Mouse (Mus musculus): ENCODE measurements around the gene Slc25a12.

- TF ChIP-seq GATA1 (IDR thresholded peaks at IDR 0.05; ENCODE audit: low read length) = no peak
- no peak for TF ChIP-seq TAL1 (IDR thresholded peaks at IDR 0.05; ENCODE audit: low read length)
Observed at GRCm38 (mm10) chr2:71245416-71245815, 122.1 kb downstream of the Slc25a12 start.
